Mouse (Mus musculus) E14TG2a.4 (cell line): Measurements from ENCODE around the gene Slc22a20.

Source experiments
- CTCF ChIP-seq: conservative IDR thresholded peaks from 2 replicates; pipeline ENCODE4 v1.5.1; 2014; ENCODE audit warnings: low read length
- POU5F1 ChIP-seq: IDR thresholded peaks from 2 replicates; pipeline ENCODE4 v1.6.1; 2014; ENCODE audit warnings: low read length, borderline replicate concordance

- TF ChIP-seq CTCF, result peak; percentile 47
- no peak for TF ChIP-seq POU5F1
Observed at GRCm38 (mm10) chr19:5923990-5924712, 61.8 kb downstream of the Slc22a20 start.
